Mouse (Mus musculus) layer of hippocampus, adult 11-12 months (tissue): Measurements from ENCODE around the gene Ccdc183.

Source experiments
- DNase-seq: peaks from one replicate; pipeline ENCODE4 v3.0.0; 2022; ENCODE audit warnings: low spot score

The Ccdc183 gene

GRCm38 (mm10) chr2:25607761-25608622 is 9.5 kb downstream of the Ccdc183 start, which contains the start of gene Rabl6:
TSS of gene Rabl6 (minus strand) at chr2:25608521.
- DNase-seq, result peak; percentile 91

GRCm38 (mm10) chr2:25602526-25602925 is 15.0 kb downstream of the Ccdc183 start:
- no peak for DNase-seq

- no peak for DNase-seq
These were observed 17.4 kb downstream of the Ccdc183 start for GRCm38 (mm10) chr2:25600037-25600436.

GRCm38 (mm10) chr2:25598749-25599148 is 18.7 kb downstream of the Ccdc183 start:
- DNase-seq, result no peak

GRCm38 (mm10) chr2:25596765-25597510 is 20.5 kb downstream of the Ccdc183 start:
- no peak for DNase-seq

- DNase-seq, result peak; percentile 69
These were observed 25.6 kb downstream of the Ccdc183 start for GRCm38 (mm10) chr2:25591863-25592262.

GRCm38 (mm10) chr2:25588227-25588907 is 29.1 kb downstream of the Ccdc183 start:
- peak; percentile 41 for DNase-seq

- no peak for DNase-seq
These were observed 30.2 kb downstream of the Ccdc183 start for GRCm38 (mm10) chr2:25587290-25587689.

GRCm38 (mm10) chr2:25585601-25586000 is 31.9 kb downstream of the Ccdc183 start:
- DNase-seq, result no peak

- no peak for DNase-seq
These were observed 32.6 kb downstream of the Ccdc183 start for GRCm38 (mm10) chr2:25584856-25585255.

- no peak for DNase-seq
These were observed 33.3 kb downstream of the Ccdc183 start for GRCm38 (mm10) chr2:25584152-25584551.

- DNase-seq, result no peak
These were observed 33.9 kb downstream of the Ccdc183 start for GRCm38 (mm10) chr2:25583571-25583970.

GRCm38 (mm10) chr2:25583120-25583481 is 34.4 kb downstream of the Ccdc183 start:
- no peak for DNase-seq

GRCm38 (mm10) chr2:25582466-25583119 is 34.9 kb downstream of the Ccdc183 start:
- peak; percentile 84 for DNase-seq

GRCm38 (mm10) chr2:25581901-25582301 is 35.6 kb downstream of the Ccdc183 start:
- peak; percentile 44 for DNase-seq

- DNase-seq, result peak; percentile 73
These were observed 36.1 kb downstream of the Ccdc183 start, which contains the start of gene Ajm1 for GRCm38 (mm10) chr2:25581294-25581864. TSS of gene Ajm1 (minus strand) at chr2:25581757.

- DNase-seq, result peak; percentile 56
These were observed 36.8 kb downstream of the Ccdc183 start for GRCm38 (mm10) chr2:25580621-25581101.

GRCm38 (mm10) chr2:25579737-25580460 is 37.6 kb downstream of the Ccdc183 start:
- peak; percentile 60 for DNase-seq

GRCm38 (mm10) chr2:25578796-25579736 is 38.4 kb downstream of the Ccdc183 start:
- no peak for DNase-seq
